Mouse (Mus musculus): ENCODE results near the gene Ddx28.

Ddx28 gene

GRCm38 (mm10) chr8:105966692-105967311 is 44.9 kb downstream of the Ddx28 start:
- peak; percentile 65 for DNase-seq (ENCODE audit: low read depth, low spot score)

DNA sequence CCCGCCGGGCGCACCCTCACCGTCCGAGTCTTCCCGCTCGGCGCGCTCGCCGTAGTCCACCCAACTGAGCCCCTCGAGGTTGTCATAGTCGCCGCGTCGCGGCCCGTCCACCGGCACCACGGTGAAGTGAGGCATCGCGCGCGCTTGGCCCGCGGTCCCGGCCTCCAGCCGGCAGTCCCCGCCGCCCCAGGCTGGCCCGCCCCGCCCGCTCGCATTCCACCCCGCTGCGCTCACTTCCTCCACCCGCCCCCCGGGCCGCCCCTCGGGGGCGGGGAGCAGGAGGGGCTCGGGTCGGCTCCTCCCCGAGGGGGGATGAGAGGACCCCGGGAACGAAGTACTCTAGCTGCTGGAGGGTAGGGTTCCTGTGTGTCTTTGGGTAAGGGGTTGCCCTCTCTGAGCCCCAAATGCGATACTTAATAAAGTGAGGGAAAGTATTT is 45.8 kb downstream of the Ddx28 start, which contains the start of gene Slc12a4:
Gene Slc12a4, minus strand, starts transcription at position 193 of the 437 bp plus-strand sequence.
- peak; percentile 86 for DNase-seq (ENCODE audit: low read depth, low spot score)

DNA sequence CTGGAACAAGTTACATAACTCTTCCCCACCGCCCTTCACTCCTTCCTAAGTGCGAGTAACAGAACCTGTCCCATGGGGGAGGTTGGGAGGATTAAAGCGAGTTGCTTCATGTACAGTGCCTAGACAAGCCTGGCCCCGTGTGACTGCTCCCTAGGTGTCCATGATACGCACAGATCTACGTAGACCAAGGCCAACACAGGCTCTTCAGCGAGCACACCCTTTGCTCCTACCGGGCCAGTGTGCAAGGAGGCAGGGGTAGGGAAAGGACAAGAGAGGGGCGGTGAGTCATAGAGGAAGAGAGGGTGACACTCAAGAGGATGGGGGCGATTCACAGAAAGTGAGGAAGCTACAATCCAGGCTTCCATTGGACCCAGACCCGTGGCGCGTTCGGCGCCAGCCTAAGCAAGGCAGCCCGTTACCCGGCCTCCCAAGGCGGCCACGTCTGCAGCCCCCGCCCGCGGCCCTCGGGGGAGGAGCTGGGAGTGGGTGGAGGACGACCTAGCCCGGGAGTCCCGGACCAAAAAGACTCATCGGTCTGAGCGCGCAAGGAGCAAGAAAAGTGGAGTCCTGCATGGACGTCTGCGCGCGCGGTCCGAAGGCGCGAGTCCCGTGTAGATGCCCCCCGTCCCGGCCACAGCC is 46.3 kb downstream of the Ddx28 start:
- peak; percentile 41 for DNase-seq (ENCODE audit: low read depth, low spot score)

- DNase-seq (ENCODE audit: low read depth, low spot score) = no peak
Observed at GRCm38 (mm10) chr8:105964506-105965265, 47.0 kb downstream of the Ddx28 start.

- no peak for DNase-seq (ENCODE audit: low read depth, low spot score)
Observed at GRCm38 (mm10) chr8:105961536-105961935, 50.1 kb downstream of the Ddx28 start.

GRCm38 (mm10) chr8:105961101-105961500 is 50.6 kb downstream of the Ddx28 start:
- DNase-seq (ENCODE audit: low read depth, low spot score) = no peak

Data from mesoderm, embryonic 11.5 days (tissue).